Mouse (Mus musculus): ENCODE results near the gene Slc25a39. TPM values are rescaled to one million over a fixed set of nuclear protein-coding genes. Genes with fewer than 3 reads are reported as not detected.
"Not testable (repeated sequence)": the region's sequence is repeated elsewhere in the genome, so short reads cannot be mapped to it uniquely, and the experiment has no call there.

Gene Slc25a39
- polyA plus RNA-seq, 1 experiment from 2014 or later = 234 TPM

- WGBS = 77% methylated on average over 9 of the region's 9 CpGs
- Histone ChIP-seq H3K27ac (ENCODE audit: low read length) (no peak overlapping the region), H3K9me3 (ENCODE audit: control insufficient read depth, low read length) (no peaks in the 10 kb centered on the region; the same call in 1 of the 2 replicates), H3K36me3 (ENCODE audit: control insufficient read depth, insufficient read depth, low read length) (no peaks in the 10 kb centered on the region), H3K4me3 (ENCODE audit: low read length) (no peak overlapping the region), H3K4me1 (replicated peaks; ENCODE audit: control insufficient read depth, insufficient read depth, low read length) (peaks cover 24% of the 10 kb centered on the region), H3K9ac (ENCODE audit: low read length) (no peak overlapping the region), H3K4me2 (ENCODE audit: low read depth, low read length) (no peak overlapping the region), H3K27me3 (ENCODE audit: control insufficient read depth, insufficient read depth, low read depth, low read length) (peaks cover 37% of the 10 kb centered on the region)
- ATAC-seq (ENCODE audit: low read depth) = no peak
Measured at GRCm38 (mm10) chr11:102394421-102395124, 13.2 kb downstream of the Slc25a39 start.

- H3K4me3 ChIP-seq (ENCODE audit: low read length) = peak overlapping the region; percentile 48
- no peaks in the 10 kb centered on the region; the same call in 1 of the 2 replicates for H3K9me3 ChIP-seq (ENCODE audit: control insufficient read depth, low read length)
- H3K4me2 ChIP-seq (ENCODE audit: low read depth, low read length) = peak overlapping the region; percentile 88
- WGBS = 7% methylated on average over 17 of the region's 17 CpGs
- peaks cover 30% of the 10 kb centered on the region for H3K27me3 ChIP-seq (ENCODE audit: control insufficient read depth, insufficient read depth, low read depth, low read length)
- peaks cover 17% of the 10 kb centered on the region for H3K4me1 ChIP-seq (replicated peaks; ENCODE audit: control insufficient read depth, insufficient read depth, low read length)
- peak overlapping the region; percentile 43 for H3K9ac ChIP-seq (ENCODE audit: low read length)
- no peaks in the 10 kb centered on the region for H3K36me3 ChIP-seq (ENCODE audit: control insufficient read depth, insufficient read depth, low read length)
- ATAC-seq (ENCODE audit: low read depth) = 0 out of 2 replicates have a peak, but pooled peaks have one; percentile 15
- H3K27ac ChIP-seq (ENCODE audit: low read length) = no peak overlapping the region
Measured at GRCm38 (mm10) chr11:102393719-102394420, 13.9 kb downstream of the Slc25a39 start.

DNA sequence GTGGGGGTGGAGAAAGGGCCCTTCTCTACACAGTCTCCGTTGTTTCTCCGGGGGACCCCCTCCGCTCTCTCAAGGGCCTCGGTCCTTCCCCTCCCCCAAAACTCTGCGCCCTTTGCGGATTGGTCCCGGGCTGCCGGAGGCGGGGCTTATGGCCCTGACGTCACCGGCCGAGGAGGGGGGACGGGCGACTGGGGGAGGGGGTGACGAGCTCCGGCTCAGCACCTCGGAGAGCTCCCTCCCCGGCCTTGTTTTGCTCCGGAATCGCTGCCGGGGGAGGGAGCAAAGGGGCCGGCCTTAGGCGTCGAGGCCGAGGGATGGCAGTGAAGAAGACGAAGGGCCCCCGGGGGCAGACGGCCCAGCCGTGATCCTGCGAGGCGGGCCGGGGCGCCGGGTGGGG lies 14.5 kb downstream of the Slc25a39 start, which contains the start of gene Rundc3a:
Gene Rundc3a (plus strand): TSS at position 166 of the 397 bp plus-strand sequence.
- peaks cover 26% of the 10 kb centered on the region for H3K27me3 ChIP-seq (ENCODE audit: control insufficient read depth, insufficient read depth, low read depth, low read length)
- ATAC-seq (ENCODE audit: low read depth) = peak; percentile 84
- no peaks in the 10 kb centered on the region for H3K36me3 ChIP-seq (ENCODE audit: control insufficient read depth, insufficient read depth, low read length)
- under 1% methylated on average over 27 of the region's 34 CpGs for WGBS
- peak within 1 kb of the TSS; percentile 43 for H3K9ac ChIP-seq (ENCODE audit: low read length)
- H3K4me2 ChIP-seq (ENCODE audit: low read depth, low read length) = peak within 1 kb of the TSS; percentile 88
- no peaks in the 10 kb centered on the region; the same call in 1 of the 2 replicates for H3K9me3 ChIP-seq (ENCODE audit: control insufficient read depth, low read length)
- peak within 1 kb of the TSS; percentile 48 for H3K4me3 ChIP-seq (ENCODE audit: low read length)
- H3K27ac ChIP-seq (ENCODE audit: low read length) = no peak within 1 kb of the TSS
- H3K4me1 ChIP-seq (replicated peaks; ENCODE audit: control insufficient read depth, insufficient read depth, low read length) = peaks cover 17% of the 10 kb centered on the region

- H3K4me2 ChIP-seq (ENCODE audit: low read depth, low read length) = peak overlapping the region; percentile 88
- no peak overlapping the region for H3K9ac ChIP-seq (ENCODE audit: low read length)
- ATAC-seq (ENCODE audit: low read depth) = peak; percentile 32; the same call in 1 of the 2 replicates
- no peak overlapping the region for H3K27ac ChIP-seq (ENCODE audit: low read length)
- peaks cover 17% of the 10 kb centered on the region for H3K4me1 ChIP-seq (replicated peaks; ENCODE audit: control insufficient read depth, insufficient read depth, low read length)
- WGBS = 15% methylated on average over 15 of the region's 15 CpGs
- peak overlapping the region; percentile 48 for H3K4me3 ChIP-seq (ENCODE audit: low read length)
- H3K27me3 ChIP-seq (ENCODE audit: control insufficient read depth, insufficient read depth, low read depth, low read length) = peaks cover 21% of the 10 kb centered on the region
- H3K9me3 ChIP-seq (ENCODE audit: control insufficient read depth, low read length) = no peaks in the 10 kb centered on the region; the same call in 1 of the 2 replicates
- no peaks in the 10 kb centered on the region for H3K36me3 ChIP-seq (ENCODE audit: control insufficient read depth, insufficient read depth, low read length)
Measured at GRCm38 (mm10) chr11:102392441-102393237, 15.1 kb downstream of the Slc25a39 start.

- H3K4me2 ChIP-seq (ENCODE audit: low read depth, low read length); H3K9me3 ChIP-seq (ENCODE audit: control insufficient read depth, low read length); H3K27ac ChIP-seq (ENCODE audit: low read length); H3K27me3 ChIP-seq (ENCODE audit: control insufficient read depth, insufficient read depth, low read depth, low read length); H3K36me3 ChIP-seq (ENCODE audit: control insufficient read depth, insufficient read depth, low read length); H3K4me3 ChIP-seq (ENCODE audit: low read length); ATAC-seq (ENCODE audit: low read depth); H3K9ac ChIP-seq (ENCODE audit: low read length): not testable (repeated sequence)
- WGBS = 77% methylated on average over 4 of the region's 5 CpGs
- peaks cover 17% of the 10 kb centered on the region for H3K4me1 ChIP-seq (replicated peaks; ENCODE audit: control insufficient read depth, insufficient read depth, low read length)
Measured at GRCm38 (mm10) chr11:102389436-102389835, 18.3 kb downstream of the Slc25a39 start.

GRCm38 (mm10) chr11:102386121-102386520 lies 21.6 kb downstream of the Slc25a39 start:
- no peaks in the 10 kb centered on the region for H3K4me1 ChIP-seq (replicated peaks; ENCODE audit: control insufficient read depth, insufficient read depth, low read length)
- no peak overlapping the region for H3K27ac ChIP-seq (ENCODE audit: low read length)
- ATAC-seq (ENCODE audit: low read depth) = no peak
- 48% methylated on average over 5 of the region's 5 CpGs for WGBS
- no peak overlapping the region for H3K4me3 ChIP-seq (ENCODE audit: low read length)
- no peak overlapping the region for H3K4me2 ChIP-seq (ENCODE audit: low read depth, low read length)
- H3K36me3 ChIP-seq (ENCODE audit: control insufficient read depth, insufficient read depth, low read length) = no peaks in the 10 kb centered on the region
- no peaks in the 10 kb centered on the region for H3K27me3 ChIP-seq (ENCODE audit: control insufficient read depth, insufficient read depth, low read depth, low read length)
- H3K9ac ChIP-seq (ENCODE audit: low read length) = no peak overlapping the region
- H3K9me3 ChIP-seq (ENCODE audit: control insufficient read depth, low read length) = no peaks in the 10 kb centered on the region

DNA sequence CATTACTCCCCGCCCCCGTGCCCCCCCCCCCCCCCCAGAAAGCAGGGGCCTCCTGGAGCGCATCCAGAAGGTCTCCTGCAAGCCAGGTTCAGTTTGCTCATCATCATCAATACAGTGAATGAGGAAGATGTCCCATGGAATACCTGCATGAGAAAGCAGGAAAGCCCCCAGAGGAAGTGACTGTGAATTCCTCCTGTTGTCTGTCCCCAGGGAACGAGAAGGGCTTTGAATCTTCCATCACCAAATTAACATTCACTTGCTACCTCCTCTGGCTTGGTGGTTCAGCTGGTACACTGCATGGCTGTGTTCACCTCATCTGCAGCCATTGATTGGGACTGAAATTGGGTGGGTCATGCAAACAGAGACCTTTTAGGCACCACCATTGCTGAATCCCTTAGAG lies 22.7 kb downstream of the Slc25a39 start:
- 45% methylated on average over 4 of the region's 4 CpGs for whole genome bisulfite sequencing
- no peaks in the 10 kb centered on the region for H3K27me3 ChIP-seq (ENCODE audit: control insufficient read depth, insufficient read depth, low read depth, low read length)
- no peak overlapping the region for H3K9ac ChIP-seq (ENCODE audit: low read length)
- ATAC-seq (ENCODE audit: low read depth) = no peak
- H3K4me3 ChIP-seq (ENCODE audit: low read length) = no peak overlapping the region
- H3K36me3 ChIP-seq (ENCODE audit: control insufficient read depth, insufficient read depth, low read length) = no peaks in the 10 kb centered on the region
- H3K9me3 ChIP-seq (ENCODE audit: control insufficient read depth, low read length) = no peaks in the 10 kb centered on the region
- no peak overlapping the region for H3K4me2 ChIP-seq (ENCODE audit: low read depth, low read length)
- no peaks in the 10 kb centered on the region for H3K4me1 ChIP-seq (replicated peaks; ENCODE audit: control insufficient read depth, insufficient read depth, low read length)
- no peak overlapping the region for H3K27ac ChIP-seq (ENCODE audit: low read length)

DNA sequence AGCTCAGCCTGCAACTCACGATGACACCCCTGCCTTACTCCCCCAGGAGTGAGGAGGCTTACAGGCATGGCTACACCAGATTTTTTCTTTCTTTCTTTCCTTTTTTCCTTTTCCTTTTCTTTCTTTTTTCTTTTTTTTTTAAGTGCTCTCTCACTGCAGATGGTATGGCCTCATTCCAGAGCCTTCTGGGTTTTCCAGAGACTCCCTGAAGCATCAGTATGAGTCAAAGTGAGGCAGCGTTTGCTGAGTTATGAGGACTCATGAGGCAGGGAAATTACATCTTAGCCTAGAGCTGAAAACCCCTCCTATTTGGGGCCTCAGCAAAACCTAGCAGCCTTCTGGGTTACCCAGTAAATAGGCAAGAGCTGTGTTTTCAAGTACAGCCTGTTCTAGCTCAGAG lies 23.3 kb downstream of the Slc25a39 start:
- Histone ChIP-seq H3K9me3 (ENCODE audit: control insufficient read depth, low read length) (no peaks in the 10 kb centered on the region), H3K36me3 (ENCODE audit: control insufficient read depth, insufficient read depth, low read length) (no peaks in the 10 kb centered on the region), H3K27ac (ENCODE audit: low read length) (no peak overlapping the region), H3K4me3 (ENCODE audit: low read length) (no peak overlapping the region), H3K27me3 (ENCODE audit: control insufficient read depth, insufficient read depth, low read depth, low read length) (no peaks in the 10 kb centered on the region), H3K4me2 (ENCODE audit: low read depth, low read length) (no peak overlapping the region), H3K9ac (ENCODE audit: low read length) (no peak overlapping the region), H3K4me1 (replicated peaks; ENCODE audit: control insufficient read depth, insufficient read depth, low read length) (no peaks in the 10 kb centered on the region)
- no peak for ATAC-seq (ENCODE audit: low read depth)
- 68% methylated on average over 2 of the region's 2 CpGs for WGBS

Data from lung, embryonic 16.5 days (tissue).